Mouse (Mus musculus): ENCODE measurements around the gene Map3k6.

DNA sequence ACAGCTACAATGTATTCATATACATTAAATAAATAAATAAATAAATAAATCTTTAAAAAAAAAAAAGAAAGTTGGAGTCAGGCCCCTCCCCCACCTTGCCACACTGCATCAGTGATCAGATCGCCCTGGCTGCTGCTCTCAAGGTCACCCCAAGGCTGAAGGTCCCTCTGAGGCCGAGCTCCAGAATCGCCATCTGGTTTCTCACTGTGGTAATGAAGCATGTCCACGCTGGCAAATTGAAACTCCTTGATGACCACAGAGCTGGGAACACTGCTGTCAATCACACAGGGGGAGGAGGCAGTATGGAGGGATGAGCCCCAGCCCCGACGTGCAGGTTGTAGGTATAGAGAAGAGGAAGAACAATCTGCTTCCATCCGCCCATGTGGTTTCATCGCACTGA is 13.0 kb upstream of the Map3k6 start:
- TF ChIP-seq CTCF (IDR thresholded peaks at IDR 0.05; ENCODE audit: control insufficient read depth, insufficient read depth, insufficient replicate concordance, low read depth, low read length) (no peak), POLR2A (IDR thresholded peaks at IDR 0.05; ENCODE audit: control insufficient read depth, low read depth, low read length) (no peak)

Data from testis, adult 2 months (tissue).